Mouse (Mus musculus) brain, adult 2 months (tissue): ENCODE measurements at regions not wholly inside any gene's neighbourhood (a gene's known extent, or its start where the extent isn't known, plus 50 kb on each side); places are given as distances from the start of the nearest gene placed in this dataset.
A peak's percentile ranks its signal among the peaks of the same experiment; 100 is the strongest.
"Not testable (repeated sequence)": the region's sequence is repeated elsewhere in the genome, so short reads cannot be mapped to it uniquely, and the experiment has no call there.

Experiments used
- DNase-seq: peaks from one replicate; pipeline ENCODE4 v3.0.0; 2011; ENCODE audit warnings: low read depth, low spot score

- DNase-seq = peak; percentile 85
These were observed 288.0 kb downstream of the Sfmbt2 start for GRCm38 (mm10) chr2:10658317-10658716.

- not testable (repeated sequence) for DNase-seq
These were observed 297.6 kb downstream of the Sfmbt2 start for GRCm38 (mm10) chr2:10667915-10668314.

- DNase-seq = peak; percentile 40
These were observed 300.4 kb downstream of the Sfmbt2 start for GRCm38 (mm10) chr2:10670423-10671298.

DNA sequence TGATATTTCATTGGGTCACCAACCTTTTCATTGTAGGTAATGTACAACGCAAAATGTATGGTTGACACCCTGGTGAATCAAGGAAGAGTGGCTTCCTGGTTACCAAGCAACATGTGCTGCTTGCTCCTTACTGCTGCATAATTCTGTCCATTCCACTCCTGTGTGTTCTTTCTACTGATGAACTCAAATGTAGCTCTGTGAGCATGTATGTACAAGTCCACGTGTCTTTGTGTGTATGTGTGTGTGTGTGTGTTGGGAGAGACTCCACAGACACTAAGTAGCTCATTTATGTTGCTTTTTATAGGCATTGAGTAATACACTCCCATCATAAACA is 301.0 kb downstream of the Sfmbt2 start:
- no peak for DNase-seq

- no peak for DNase-seq
These were observed 301.9 kb downstream of the Sfmbt2 start for GRCm38 (mm10) chr2:10672196-10672595.

GRCm38 (mm10) chr2:10674738-10675349 is 304.5 kb downstream of the Sfmbt2 start:
- DNase-seq = no peak

DNA sequence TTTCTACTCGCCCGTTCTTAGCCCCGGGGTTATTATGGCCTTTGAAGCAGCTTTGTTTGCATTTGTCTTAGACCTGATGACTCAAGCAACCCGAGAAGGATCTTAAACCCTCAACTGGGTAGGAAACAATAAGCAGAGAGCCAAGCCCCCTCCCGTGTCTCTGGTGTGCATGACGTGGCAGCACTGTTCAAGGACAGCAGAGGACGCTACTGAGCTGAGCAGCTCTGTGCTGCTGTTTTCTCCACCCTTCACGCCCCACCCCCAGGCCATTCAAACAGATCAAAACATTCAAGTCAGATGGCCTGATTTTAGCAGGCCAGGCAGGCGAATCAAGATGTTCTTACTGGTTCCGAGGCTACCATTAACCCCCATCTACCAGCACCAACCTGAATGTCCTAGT is 331.1 kb downstream of the Sfmbt2 start:
- DNase-seq = peak; percentile 14

DNA sequence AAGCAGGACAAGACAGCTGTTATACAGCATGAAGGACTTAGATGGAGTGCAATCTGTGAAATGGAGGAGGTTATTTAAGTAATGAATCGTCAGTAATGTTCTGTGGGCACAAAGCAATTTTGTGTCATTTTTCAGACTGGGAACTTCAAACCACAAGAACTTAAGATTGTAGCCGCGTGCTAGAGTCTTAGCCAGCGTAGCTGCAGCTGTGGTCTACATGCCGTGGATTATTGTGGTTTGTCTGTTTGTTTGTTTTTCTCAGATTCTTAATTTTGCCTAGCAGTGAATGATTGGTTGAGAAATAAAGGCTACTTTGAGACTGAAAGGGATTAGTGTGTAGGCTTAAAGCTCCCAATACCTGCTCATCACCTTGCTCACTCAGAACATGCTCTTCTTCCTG is 348.1 kb downstream of the Sfmbt2 start:
- DNase-seq = no peak

GRCm38 (mm10) chr2:10734337-10734736 is 364.0 kb downstream of the Sfmbt2 start:
- DNase-seq = not testable (repeated sequence)

- peak; percentile 48 for DNase-seq
These were observed 366.6 kb downstream of the Sfmbt2 start for GRCm38 (mm10) chr2:10736696-10737457.

DNA sequence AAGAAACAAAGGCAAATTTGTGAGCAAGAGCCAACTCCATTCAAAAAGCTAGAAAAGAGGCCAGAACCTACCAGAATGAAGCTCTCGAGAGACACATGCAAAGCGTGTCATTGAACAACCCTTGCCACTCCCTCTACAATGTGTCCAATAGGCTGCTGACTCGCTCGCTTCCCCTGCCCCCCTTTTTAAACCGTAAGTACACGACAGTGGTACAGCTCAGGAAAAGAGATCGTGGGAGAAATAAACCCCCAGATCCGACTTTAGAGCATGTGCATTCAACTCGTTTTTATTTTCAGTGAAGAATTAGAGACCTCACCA is 367.1 kb downstream of the Sfmbt2 start:
- peak; percentile 56 for DNase-seq

- DNase-seq = no peak
These were observed 374.8 kb downstream of the Sfmbt2 start for GRCm38 (mm10) chr2:10745127-10745526.

- DNase-seq = peak; percentile 81
These were observed 385.1 kb downstream of the Sfmbt2 start for GRCm38 (mm10) chr2:10755375-10755774.

DNA sequence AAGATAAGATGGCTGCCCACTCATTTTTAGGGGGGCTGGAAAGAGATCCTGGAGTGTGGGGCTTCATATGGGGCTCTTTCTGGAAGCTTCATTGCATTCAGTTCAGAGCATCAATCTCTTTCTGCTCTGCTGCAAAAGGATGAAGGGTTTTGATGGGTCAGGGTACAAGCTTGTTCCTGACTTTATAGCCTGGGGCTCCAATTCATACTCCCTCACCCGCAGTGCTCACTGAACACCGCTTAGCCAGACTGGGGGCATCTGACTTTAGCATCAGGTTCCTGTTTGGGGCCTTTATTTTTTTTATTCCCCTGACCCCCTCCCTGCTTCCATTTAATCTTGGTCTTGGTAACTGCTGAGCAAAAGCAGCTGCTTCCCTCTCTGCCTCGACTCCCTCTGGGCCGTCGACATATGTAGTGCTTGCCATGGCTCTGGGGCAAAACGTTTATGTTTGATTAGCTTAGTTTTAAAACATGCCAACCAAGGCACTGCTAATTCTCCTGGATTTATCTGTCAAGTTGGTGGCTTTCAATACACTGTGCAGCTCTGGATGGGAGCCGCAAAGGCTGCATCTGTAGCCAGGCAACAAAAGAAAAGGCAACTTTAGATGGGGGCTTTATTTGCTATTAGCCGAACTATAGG is 387.0 kb downstream of the Sfmbt2 start:
- no peak for DNase-seq

- no peak for DNase-seq
These were observed 387.6 kb downstream of the Sfmbt2 start for GRCm38 (mm10) chr2:10757886-10758285.

DNA sequence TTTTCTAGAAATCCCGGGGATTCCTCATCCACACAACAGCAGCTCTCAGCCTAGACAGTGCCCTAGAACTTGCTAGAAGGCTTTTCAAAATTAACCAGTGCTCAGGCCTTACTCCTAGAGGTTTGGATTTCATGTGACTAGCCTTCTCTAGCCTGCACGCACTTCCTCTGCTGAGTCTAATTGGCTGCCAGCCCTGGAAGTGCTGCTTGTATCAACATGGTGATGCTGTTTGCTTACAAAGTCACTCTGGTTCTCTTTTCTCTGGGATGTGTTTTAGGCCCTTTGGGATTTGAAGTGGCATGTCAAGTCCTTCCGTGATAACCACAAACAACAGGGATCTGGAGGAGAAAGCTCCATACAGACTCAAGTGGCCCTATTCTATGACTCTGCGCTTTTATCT is 391.9 kb downstream of the Sfmbt2 start:
- peak; percentile 13 for DNase-seq

DNA sequence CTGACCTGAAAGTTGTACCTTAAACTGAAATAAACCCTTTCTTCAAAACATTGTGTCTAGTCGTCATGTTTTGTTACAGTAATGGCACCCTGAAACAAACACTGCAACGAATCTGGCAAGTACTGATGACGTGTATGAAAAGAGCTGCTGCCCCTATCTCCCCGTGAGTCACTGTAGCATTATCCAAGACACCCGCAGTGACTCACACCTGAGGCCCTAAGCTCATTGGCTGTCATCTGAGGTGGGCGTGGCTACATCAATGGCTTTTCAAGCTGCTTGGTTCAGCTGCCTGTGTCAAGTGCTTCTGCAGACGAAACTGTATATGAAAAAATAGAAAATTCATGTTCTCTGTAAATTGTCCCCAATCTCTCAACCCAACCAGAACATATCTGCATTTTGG is 388.8 kb upstream of the Prkcq start:
- peak; percentile 47 for DNase-seq

GRCm38 (mm10) chr2:10783594-10783993 is 388.3 kb upstream of the Prkcq start:
- no peak for DNase-seq

- no peak for DNase-seq
These were observed 387.6 kb upstream of the Prkcq start for GRCm38 (mm10) chr2:10784266-10784665.

DNA sequence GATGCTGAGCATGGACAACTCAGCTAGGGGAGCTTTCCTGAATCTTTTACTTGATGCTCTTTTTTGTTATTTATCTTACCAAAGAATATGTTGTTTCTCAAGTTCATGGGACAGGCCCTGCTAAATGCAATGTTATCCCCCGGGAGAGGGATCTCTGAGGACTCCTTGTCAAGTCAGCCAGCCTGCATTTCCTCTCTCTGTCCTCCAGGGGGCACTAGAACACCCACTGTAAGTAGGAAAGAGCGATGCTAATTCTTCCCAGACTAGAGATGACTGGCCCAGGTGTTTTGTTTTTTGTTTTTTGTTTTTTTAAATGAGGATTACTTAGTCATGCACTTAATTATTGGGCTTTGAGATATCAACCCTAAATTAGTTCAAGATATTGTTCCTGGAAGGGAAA is 386.8 kb upstream of the Prkcq start:
- peak; percentile 86 for DNase-seq

GRCm38 (mm10) chr2:10788509-10788908 is 383.4 kb upstream of the Prkcq start:
- peak; percentile 91 for DNase-seq

- peak; percentile 56 for DNase-seq
These were observed 380.7 kb upstream of the Prkcq start for GRCm38 (mm10) chr2:10791233-10791632.
